Mouse (Mus musculus) left cerebral cortex, postnatal 14 days (tissue): ENCODE data around the gene Prkab2. TPM values are rescaled to one million over a fixed set of nuclear protein-coding genes. Genes with fewer than 3 reads are reported as not detected.

Experiments used
- DNase-seq, 2 experiments: peaks; one replicate each; pipeline ENCODE4 v3.0.0; 2021 to 2022; ENCODE audit warnings: low spot score in 2 of 2, mixed read lengths in 1 of 2
- intact Hi-C: fragments of 180-260 bp; cut with DNase I; formaldehyde crosslinking; loops from one replicate; pipeline ENCODE4 v1.15.1; 2025
- total RNA-seq, 2 experiments: library from RNA; stranded (reverse); gene quantifications; 2 replicates each; pipeline ENCODE4 v1.2.3; 2021

Gene Prkab2
- total RNA-seq, 2 experiments from 2014 or later: 29.8 to 31.8 TPM

GRCm38 (mm10) chr3:97642001-97642400 is 16.0 kb upstream of the Prkab2 start:
- no peak for DNase-seq
- intact Hi-C loops: no loop called here

- intact Hi-C loops: no loop called here
- no peak for DNase-seq
These were observed 9.5 kb upstream of the Prkab2 start for GRCm38 (mm10) chr3:97648518-97648917.

GRCm38 (mm10) chr3:97649022-97649421 is 9.0 kb upstream of the Prkab2 start:
- intact Hi-C loops: no loop called here
- no peak for DNase-seq

GRCm38 (mm10) chr3:97649469-97649868 is 8.5 kb upstream of the Prkab2 start:
- no peak for DNase-seq
- intact Hi-C loops: no loop called here

- intact Hi-C loops: no loop called here
- no peak for DNase-seq
These were observed 6.4 kb upstream of the Prkab2 start for GRCm38 (mm10) chr3:97651604-97652003.

GRCm38 (mm10) chr3:97653781-97654180 is 4.2 kb upstream of the Prkab2 start:
- DNase-seq: no peak
- intact Hi-C loops: no loop called here

- intact Hi-C loops: loop anchor here (5.0 kb wide), 1 partner anchor 43 kb away; the partner anchor contains the start of gene Chd1l
- peak; percentile 25 to 33 for DNase-seq
These were observed 3.1 kb upstream of the Prkab2 start for GRCm38 (mm10) chr3:97654901-97655300.

- intact Hi-C loops: loop anchor here (5.0 kb wide), 1 partner anchor 46 kb away; the partner anchor contains the start of gene Chd1l
- peak in 1 of 2 experiments; percentile 74 for DNase-seq
These were observed 617 bp downstream of the Prkab2 start for GRCm38 (mm10) chr3:97658426-97659193.

- DNase-seq: peak; percentile 13 to 26
- intact Hi-C loops: loop anchor here (5.0 kb wide), 1 partner anchor 47 kb away; the partner anchor contains the start of gene Chd1l
These were observed 1.8 kb downstream of the Prkab2 start for GRCm38 (mm10) chr3:97659746-97660145.

GRCm38 (mm10) chr3:97661206-97661605 is 3.2 kb downstream of the Prkab2 start:
- DNase-seq: no peak
- intact Hi-C loops: no loop called here

- intact Hi-C loops: no loop called here
- DNase-seq: no peak
These were observed 7.5 kb downstream of the Prkab2 start for GRCm38 (mm10) chr3:97665525-97665924.

GRCm38 (mm10) chr3:97666154-97666553 is 8.2 kb downstream of the Prkab2 start:
- intact Hi-C loops: no loop called here

GRCm38 (mm10) chr3:97667093-97667675 is 9.2 kb downstream of the Prkab2 start:
- intact Hi-C loops: no loop called here
- DNase-seq: no peak

More at GRCm38 (mm10) chr3:97666154-97666553, 8.2 kb downstream of the Prkab2 start:
- no peak for DNase-seq

- DNase-seq: no peak
- intact Hi-C loops: no loop called here
These were observed 16.7 kb downstream of the Prkab2 start, which contains the start of gene Gm17651 for GRCm38 (mm10) chr3:97674644-97675110. Gene Gm17651, minus strand, starts transcription at chr3:97674694.

GRCm38 (mm10) chr3:97676126-97676525 is 18.1 kb downstream of the Prkab2 start:
- intact Hi-C loops: no loop called here

GRCm38 (mm10) chr3:97678416-97678815 is 20.4 kb downstream of the Prkab2 start:
- intact Hi-C loops: no loop called here
- no peak for DNase-seq

More at GRCm38 (mm10) chr3:97676126-97676525, 18.1 kb downstream of the Prkab2 start:
- DNase-seq: no peak

- intact Hi-C loops: loop anchor here (2.0 kb wide), 1 partner anchor 198 kb away; no protein-coding TSS in a partner anchor
- peak; percentile 72 to 78 for DNase-seq
These were observed 22.8 kb downstream of the Prkab2 start for GRCm38 (mm10) chr3:97680631-97681320.

GRCm38 (mm10) chr3:97681321-97682158 is 23.5 kb downstream of the Prkab2 start:
- intact Hi-C loops: loop anchor here (2.0 kb wide), 1 partner anchor 197 kb away; no protein-coding TSS in a partner anchor
- DNase-seq: peak; percentile 67 to 76

- no peak for DNase-seq
- intact Hi-C loops: no loop called here
These were observed 24.1 kb downstream of the Prkab2 start for GRCm38 (mm10) chr3:97682159-97682502.
